Mouse (Mus musculus): ENCODE results near the gene Gm21891. TPM values are rescaled to one million over a fixed set of nuclear protein-coding genes. Genes with fewer than 3 reads are reported as not detected.

Gene Gm21891
- not detected for polyA plus RNA-seq (2017; shearing (Covaris generic))

GRCm38 (mm10) chrY:13133392-13133791 is at the start of gene Gm21891:
TSS of gene Gm21891 (minus strand) at chrY:13133492.

GRCm38 (mm10) chrY:13161668-13162067 is 28.4 kb upstream of the Gm21891 start, which contains the start of gene Gm21425:
TSS of gene Gm21425 (plus strand) at chrY:13161968.

Other genes starting within 250 kb of the Gm21891 start
- not detected for gene Gm20807, start 90.6 kb downstream of the Gm21891 start, polyA plus RNA-seq (2017; shearing (Covaris generic))
- gene Gm21425, start 28.5 kb upstream of the Gm21891 start, polyA plus RNA-seq (2017; shearing (Covaris generic)), result not detected
- gene Gm21828, start 90.4 kb upstream of the Gm21891 start, polyA plus RNA-seq (2017; shearing (Covaris generic)), result not detected
- gene Gm21440, start 118.9 kb upstream of the Gm21891 start, polyA plus RNA-seq (2017; shearing (Covaris generic)), result not detected
- gene Gm21454, start 119.0 kb upstream of the Gm21891 start, polyA plus RNA-seq (2017; shearing (Covaris generic)), result not detected
- gene Gm21725, start 215.6 kb upstream of the Gm21891 start, polyA plus RNA-seq (2017; shearing (Covaris generic)), result not detected